Mouse (Mus musculus) intestine, postnatal 0 days (tissue): Measurements from ENCODE around the gene Tshz2. TPM values are rescaled to one million over a fixed set of nuclear protein-coding genes. Genes with fewer than 3 reads are reported as not detected.

Experiments
- ATAC-seq: fragments of 200-750 bp; cut with Nextera tagmentation; 2 replicates; pipeline ENCODE4 v1.8.0; 2017; ENCODE audit warnings: mild to moderate bottlenecking, moderate TSS enrichment, moderate library complexity
- H3K27ac ChIP-seq: fragments of 300-500 bp; sonication (generic); 2 replicates; pipeline ENCODE4 v1.5.1; 2014; ENCODE audit warnings: mild to moderate bottlenecking, low read depth, low read length, moderate library complexity
- H3K27me3 ChIP-seq: fragments of 300-500 bp; sonication (generic); replicated peaks from 2 replicates; pipeline ENCODE4 v1.6.1; 2014; ENCODE audit warnings: low read length, mixed read lengths; ENCODE audit not compliant: control insufficient read depth, insufficient read depth
- H3K36me3 ChIP-seq: fragments of 300-500 bp; sonication (generic); 2 replicates; pipeline ENCODE4 v1.6.1; 2014; ENCODE audit warnings: mild to moderate bottlenecking, moderate library complexity; ENCODE audit not compliant: control insufficient read depth, insufficient read depth
- H3K4me1 ChIP-seq: fragments of 300-500 bp; sonication (generic); replicated peaks from 2 replicates; pipeline ENCODE4 v1.6.1; 2014; ENCODE audit warnings: antibody characterized with exemption, low read length, mixed read lengths; ENCODE audit not compliant: control insufficient read depth, insufficient read depth
- H3K4me2 ChIP-seq: fragments of 300-500 bp; sonication (generic); replicated peaks from 2 replicates; pipeline ENCODE4 v1.6.1; 2014; ENCODE audit warnings: low read depth, mild to moderate bottlenecking, moderate library complexity
- H3K4me3 ChIP-seq: fragments of 300-500 bp; sonication (generic); 2 replicates; pipeline ENCODE4 v1.5.1; 2014; ENCODE audit warnings: low read depth, low read length
- H3K9ac ChIP-seq: fragments of 300-500 bp; sonication (generic); 2 replicates; pipeline ENCODE4 v1.6.1; 2014; ENCODE audit warnings: mild to moderate bottlenecking, low read depth, low read length
- H3K9me3 ChIP-seq: fragments of 300-500 bp; sonication (generic); 2 replicates; pipeline ENCODE4 v1.6.1; 2016; ENCODE audit warnings: mixed run types; ENCODE audit not compliant: control insufficient read depth
- CTCF ChIP-seq: sonication (generic); IDR thresholded peaks from 2 replicates; pipeline ENCODE4 v1.5.1; 2016; ENCODE audit warnings: low read depth, mild to moderate bottlenecking, control low read depth, antibody characterized with exemption, moderate library complexity
- WGBS: fragments of 180-500 bp; shearing (Covaris S2); extraction: QIAGEN DNeasy Blood & Tissue Kit; methylation state at CpG from one replicate; pipeline ENCODE4 v1.1.7; 2014; 5-methylcytosine and 5-hydroxymethylcytosine counted together
- polyA plus RNA-seq: library from polyadenylated mRNA; unstranded; fragments of >200 nt; fragmentation: Nextera tagmentation; extraction: Ambion mirVana; gene quantifications from 2 replicates; pipeline ENCODE4 v1.2.1, GENCODE M21; 2015

The Tshz2 gene
- polyA plus RNA-seq, 1 experiment from 2014 or later: 6.3 TPM

DNA sequence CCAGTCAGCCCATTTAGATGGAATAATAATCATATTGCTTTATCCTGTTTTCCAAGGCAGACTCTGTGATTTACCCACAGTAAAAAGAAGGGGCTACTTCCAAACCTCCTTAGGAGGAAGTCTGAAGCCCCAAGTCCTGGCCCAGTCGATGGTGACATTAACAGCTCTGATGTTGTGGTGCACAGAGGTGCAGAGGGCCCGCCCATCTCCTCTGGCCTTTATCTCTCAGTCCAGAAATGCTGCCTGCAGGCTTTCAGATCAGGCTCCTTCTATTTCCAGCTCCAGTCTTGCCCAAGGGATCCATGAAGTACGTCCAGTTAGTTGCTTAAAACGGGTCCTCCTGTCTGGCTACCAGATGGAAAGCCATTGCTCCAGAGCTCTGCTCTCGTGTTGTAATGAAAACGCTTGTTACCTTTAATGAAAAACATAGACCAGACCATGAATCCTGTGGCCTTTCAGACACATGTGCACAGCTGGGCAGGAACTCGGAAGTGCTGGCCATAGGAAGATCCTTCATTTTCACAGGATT is 114.4 kb downstream of the Tshz2 start:
- Histone ChIP-seq H3K4me1 (peaks cover 10% of the 10 kb centered on the region), H3K9ac (no peak overlapping the region), H3K27ac (no peak overlapping the region), H3K36me3 (no peaks in the 10 kb centered on the region), H3K4me2 (no peak overlapping the region), H3K4me3 (no peak overlapping the region), H3K9me3 (no peaks in the 10 kb centered on the region), H3K27me3 (no peaks in the 10 kb centered on the region)
- no peak for TF ChIP-seq CTCF
- WGBS: 79% methylated on average over 7 of the region's 7 CpGs
- no peak for ATAC-seq

DNA sequence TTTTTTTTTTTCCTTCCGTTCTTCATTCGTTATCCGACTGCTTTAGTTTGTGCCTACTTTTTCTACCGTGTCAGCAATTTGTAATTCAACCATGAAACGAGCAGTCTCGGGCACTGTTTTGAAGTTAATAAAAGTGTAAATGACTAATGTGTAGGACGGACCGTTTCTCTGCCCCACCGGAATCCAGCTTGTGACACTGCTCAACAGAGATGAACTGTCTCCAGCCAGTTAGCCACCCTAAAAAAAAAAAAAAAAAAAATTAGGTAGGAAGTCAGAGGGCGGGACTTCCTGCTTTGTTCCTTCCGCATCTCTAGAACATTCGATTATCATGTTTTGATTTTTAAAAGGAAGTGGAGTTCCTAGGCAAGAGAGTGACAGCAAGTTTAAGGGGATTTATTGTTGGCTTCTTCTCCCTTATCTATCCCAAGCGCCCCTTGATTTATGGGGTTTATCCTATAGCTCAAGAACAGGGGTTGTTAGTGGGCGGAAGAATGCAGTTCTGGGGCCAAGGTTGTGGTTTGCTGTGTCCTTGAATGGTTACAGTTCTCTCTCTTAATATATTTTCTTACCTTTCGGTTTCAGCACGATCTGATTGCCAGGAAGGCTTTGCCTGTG is 116.6 kb downstream of the Tshz2 start:
- WGBS: 62% methylated on average over 16 of the region's 16 CpGs
- Histone ChIP-seq H3K4me2 (no peak overlapping the region), H3K4me1 (peaks cover 10% of the 10 kb centered on the region), H3K4me3 (no peak overlapping the region), H3K27me3 (no peaks in the 10 kb centered on the region), H3K9me3 (no peaks in the 10 kb centered on the region), H3K36me3 (no peaks in the 10 kb centered on the region), H3K9ac (no peak overlapping the region), H3K27ac (no peak overlapping the region)
- no peak for ATAC-seq
- TF ChIP-seq CTCF: no peak

DNA sequence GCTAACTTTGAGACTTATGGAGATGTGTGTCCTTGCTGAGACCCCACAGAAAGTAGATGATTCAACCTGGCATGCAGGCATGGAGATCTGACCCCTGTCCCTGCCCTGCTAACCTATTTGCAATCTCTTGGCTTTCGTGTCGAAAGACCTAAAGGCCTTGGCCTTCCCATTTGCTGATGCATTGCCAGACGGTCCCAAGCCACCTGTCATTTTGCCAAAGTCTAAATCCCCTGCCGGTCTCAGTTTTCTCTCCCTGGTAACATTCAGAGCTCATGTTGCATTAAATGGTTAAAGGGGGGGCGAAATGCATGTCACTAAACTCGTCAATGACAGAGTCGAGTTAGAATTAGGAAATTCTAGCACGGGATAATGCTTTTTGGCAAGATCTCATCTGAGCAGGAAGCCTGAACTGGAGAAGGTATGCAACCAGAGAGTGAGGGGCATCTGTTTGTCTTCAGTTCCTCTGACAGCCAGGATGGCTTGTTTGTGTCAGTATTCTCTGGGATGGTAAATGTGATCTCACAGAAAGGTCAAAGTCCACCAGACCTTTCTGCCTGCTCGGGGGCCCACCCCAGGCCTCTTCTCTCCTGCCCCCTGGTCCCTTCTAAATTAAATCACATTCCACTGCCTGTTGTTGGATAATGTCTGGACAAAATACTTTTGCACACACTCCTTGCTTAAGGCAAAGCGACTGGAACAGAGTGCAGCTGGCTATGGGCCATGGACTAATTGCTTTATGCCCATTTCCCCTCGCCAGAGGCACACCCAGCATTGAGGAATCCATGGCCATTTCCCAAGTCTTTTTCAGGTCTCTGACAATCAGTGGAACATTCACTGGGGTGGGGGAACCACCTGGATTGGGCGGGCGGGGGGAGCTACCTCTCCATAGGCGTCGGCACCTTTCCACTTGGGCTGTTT is 118.0 kb downstream of the Tshz2 start:
- Histone ChIP-seq H3K9ac (no peak overlapping the region), H3K4me1 (peaks cover 10% of the 10 kb centered on the region), H3K27ac (peak overlapping the region; percentile 28; the same call in 1 of the 2 replicates), H3K9me3 (no peaks in the 10 kb centered on the region), H3K27me3 (no peaks in the 10 kb centered on the region), H3K36me3 (no peaks in the 10 kb centered on the region), H3K4me3 (no peak overlapping the region), H3K4me2 (peak overlapping the region; percentile 32; the same call in 1 of the 2 replicates)
- WGBS: 25% methylated on average over 15 of the region's 15 CpGs
- TF ChIP-seq CTCF: no peak
- ATAC-seq: peak; percentile 65

- ATAC-seq: no peak
- H3K27ac ChIP-seq: no peak overlapping the region
Observed at GRCm38 (mm10) chr2:169752126-169752525, 119.3 kb downstream of the Tshz2 start.

GRCm38 (mm10) chr2:169753432-169753831 is 120.6 kb downstream of the Tshz2 start:
- Histone ChIP-seq H3K9ac (no peak overlapping the region), H3K4me2 (no peak overlapping the region), H3K27me3 (no peaks in the 10 kb centered on the region), H3K36me3 (no peaks in the 10 kb centered on the region), H3K4me3 (no peak overlapping the region), H3K27ac (no peak overlapping the region), H3K4me1 (peaks cover 10% of the 10 kb centered on the region), H3K9me3 (no peaks in the 10 kb centered on the region)
- TF ChIP-seq CTCF: no peak
- WGBS: 92% methylated on average over 9 of the region's 9 CpGs
- no peak for ATAC-seq

More at GRCm38 (mm10) chr2:169752126-169752525, 119.3 kb downstream of the Tshz2 start:
- Histone ChIP-seq H3K36me3 (no peaks in the 10 kb centered on the region), H3K9ac (no peak overlapping the region), H3K27me3 (no peaks in the 10 kb centered on the region), H3K4me1 (peaks cover 10% of the 10 kb centered on the region), H3K4me2 (no peak overlapping the region), H3K9me3 (no peaks in the 10 kb centered on the region), H3K4me3 (no peak overlapping the region)
- no peak for TF ChIP-seq CTCF
- WGBS: 87% methylated on average over 9 of the region's 9 CpGs

GRCm38 (mm10) chr2:169755091-169755490 is 122.3 kb downstream of the Tshz2 start:
- Histone ChIP-seq H3K4me3 (no peak overlapping the region), H3K36me3 (no peaks in the 10 kb centered on the region), H3K27me3 (no peaks in the 10 kb centered on the region), H3K9me3 (no peaks in the 10 kb centered on the region), H3K27ac (no peak overlapping the region), H3K4me2 (no peak overlapping the region), H3K4me1 (peaks cover 10% of the 10 kb centered on the region), H3K9ac (no peak overlapping the region)
- TF ChIP-seq CTCF: no peak
- ATAC-seq: no peak
- WGBS: 36% methylated on average over 7 of the region's 7 CpGs
